Mouse (Mus musculus) midbrain, postnatal 0 days (tissue): ENCODE results near the gene Shroom3. TPM values are rescaled to one million over a fixed set of nuclear protein-coding genes. Genes with fewer than 3 reads are reported as not detected.

ENCODE experiments used
- ATAC-seq: fragments of 200-750 bp; cut with Nextera tagmentation; 2 replicates; pipeline ENCODE4 v1.8.0; 2017; ENCODE audit warnings: moderate number of reproducible peaks, mild to moderate bottlenecking, moderate TSS enrichment, moderate library complexity; ENCODE audit not compliant: low FRiP score
- DNase-seq: peaks from one replicate; pipeline ENCODE4 v3.0.0-alpha.2; 2015; ENCODE audit warnings: low spot score
- H3K27ac ChIP-seq: fragments of 300-500 bp; sonication (generic); 2 replicates; pipeline ENCODE4 v1.5.1; 2014; ENCODE audit warnings: low read depth, mild to moderate bottlenecking, low read length, mixed read lengths
- H3K27me3 ChIP-seq: fragments of 300-500 bp; sonication (generic); 2 replicates; pipeline ENCODE4 v1.6.1; 2014; ENCODE audit warnings: low read length, control low read depth, mixed read lengths; ENCODE audit not compliant: insufficient read depth
- H3K36me3 ChIP-seq: fragments of 300-500 bp; sonication (generic); 2 replicates; pipeline ENCODE4 v1.6.1; 2014; ENCODE audit warnings: low read length, control low read depth, mixed read lengths; ENCODE audit not compliant: insufficient read depth
- H3K4me1 ChIP-seq: fragments of 300-500 bp; sonication (generic); 2 replicates; pipeline ENCODE4 v1.6.1; 2014; ENCODE audit warnings: mild to moderate bottlenecking, control low read depth, antibody characterized with exemption, low read length, mixed read lengths; ENCODE audit not compliant: insufficient read depth
- H3K4me2 ChIP-seq: fragments of 300-500 bp; sonication (generic); 2 replicates; pipeline ENCODE4 v1.6.1; 2014; ENCODE audit warnings: low read depth, mild to moderate bottlenecking, low read length, mixed read lengths; ENCODE audit not compliant: poor library complexity, severe bottlenecking
- H3K4me3 ChIP-seq: fragments of 300-500 bp; sonication (generic); 2 replicates; pipeline ENCODE4 v1.5.1; 2014; ENCODE audit warnings: low read depth, mild to moderate bottlenecking, low read length, moderate library complexity
- H3K9ac ChIP-seq: fragments of 300-500 bp; sonication (generic); replicated peaks from 2 replicates; pipeline ENCODE4 v1.6.1; 2014; ENCODE audit warnings: mild to moderate bottlenecking, low read length, moderate library complexity, mixed read lengths; ENCODE audit not compliant: poor library complexity, severe bottlenecking
- H3K9me3 ChIP-seq: fragments of 300-500 bp; sonication (generic); 2 replicates; pipeline ENCODE4 v1.6.1; 2016; ENCODE audit warnings: low read length, control low read depth
- CTCF ChIP-seq: IDR thresholded peaks from 2 replicates; pipeline ENCODE4 v1.5.1; 2016; ENCODE audit warnings: antibody characterized with exemption, mild to moderate bottlenecking
- WGBS: fragments of 180-500 bp; shearing (Covaris S2); extraction: QIAGEN DNeasy Blood & Tissue Kit; methylation state at CpG from one replicate; pipeline ENCODE4 v1.1.7; 2014; 5-methylcytosine and 5-hydroxymethylcytosine counted together
- microRNA counts: library from miRNA; unstranded; fragments of <30 nt; microRNA quantifications from one replicate; lab custom pipeline; 2015
- microRNA-seq: library from miRNA; unstranded; fragments of <30 nt; microRNA quantifications from one replicate; pipeline ENCODE4, GENCODE M21; 2016; ENCODE audit warnings: borderline number of aligned reads
- polyA plus RNA-seq: library from polyadenylated mRNA; unstranded; fragments of >200 nt; fragmentation: Nextera tagmentation; extraction: Ambion mirVana; gene quantifications from 2 replicates; pipeline ENCODE4 v1.2.1, GENCODE M21; 2015
- total RNA-seq: library from RNA; depleted of rRNA; stranded (reverse); fragments of >200 nt; gene quantifications from 2 replicates; pipeline ENCODE4 v1.2.3, GENCODE M21; 2014; rRNA removed

The Shroom3 gene
- total and polyA plus RNA-seq, 2 experiments from 2014 or later: 1.2 to 8.1 TPM

DNA sequence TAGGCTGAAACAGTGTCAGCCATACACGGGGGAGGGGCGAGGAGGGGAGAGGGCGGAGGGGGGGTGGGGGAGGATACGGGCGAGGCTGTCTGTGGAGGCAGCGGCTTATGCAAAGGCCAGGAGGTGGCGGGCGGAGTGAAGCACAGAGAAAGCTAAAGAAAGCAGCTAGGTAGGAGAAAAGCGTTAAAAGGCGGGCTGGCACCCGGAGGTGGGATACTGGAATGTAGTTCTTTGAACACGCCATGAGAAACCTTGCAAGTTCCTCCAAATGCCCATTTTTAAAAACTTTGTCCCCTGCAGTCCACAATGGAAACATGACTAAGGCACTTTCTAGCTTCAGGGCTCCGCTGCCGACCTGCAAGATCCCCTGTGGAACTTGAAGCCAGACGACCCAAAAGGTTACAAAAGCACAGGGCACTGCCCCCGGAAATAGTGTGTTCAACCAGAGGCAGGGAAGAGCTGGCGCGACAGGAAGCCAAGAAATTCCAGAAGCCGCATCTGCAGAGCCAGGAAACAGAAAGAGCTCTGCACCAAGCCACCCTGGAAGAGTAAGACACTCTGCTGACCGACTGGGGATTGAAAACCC, 322.1 kb downstream of the Shroom3 start:
- ATAC-seq: 0 out of 2 replicates have a peak, but pooled peaks have one; percentile 22
- WGBS: 8% methylated on average over 20 of the region's 20 CpGs
- Histone ChIP-seq H3K9ac (no peak overlapping the region), H3K4me3 (peak overlapping the region; percentile 16), H3K36me3 (no peaks in the 10 kb centered on the region), H3K27ac (peak overlapping the region; percentile 32; the same call in 1 of the 2 replicates), H3K9me3 (no peaks in the 10 kb centered on the region), H3K27me3 (no peaks in the 10 kb centered on the region), H3K4me1 (peaks cover 3% of the 10 kb centered on the region; the same call in 1 of the 2 replicates), H3K4me2 (peak overlapping the region; percentile 43)
- no peak for TF ChIP-seq CTCF
- no peak for DNase-seq

- no peaks in the 10 kb centered on the region for H3K9me3 ChIP-seq
- no peak overlapping the region for H3K9ac ChIP-seq
- H3K4me3 ChIP-seq: peak overlapping the region; percentile 16; the same call in 1 of the 2 replicates
- no peaks in the 10 kb centered on the region for H3K36me3 ChIP-seq
- DNase-seq: peak; percentile 40
- H3K4me1 ChIP-seq: peaks cover 3% of the 10 kb centered on the region; the same call in 1 of the 2 replicates
- H3K27ac ChIP-seq: peak overlapping the region; percentile 32; the same call in 1 of the 2 replicates
- TF ChIP-seq CTCF: no peak
- no peaks in the 10 kb centered on the region for H3K27me3 ChIP-seq
- WGBS: 36% methylated on average over 14 of the region's 14 CpGs
- peak; percentile 81 for ATAC-seq
- peak overlapping the region; percentile 43 for H3K4me2 ChIP-seq
Measured at GRCm38 (mm10) chr5:93005815-93006341, 322.6 kb downstream of the Shroom3 start.

- DNase-seq (no peak), ATAC-seq (no peak)
- 97% methylated on average over 9 of the region's 9 CpGs for WGBS
- Histone ChIP-seq H3K4me1 (peaks cover 3% of the 10 kb centered on the region; the same call in 1 of the 2 replicates), H3K27ac (no peak overlapping the region), H3K36me3 (no peaks in the 10 kb centered on the region), H3K4me3 (no peak overlapping the region), H3K9ac (no peak overlapping the region), H3K9me3 (no peaks in the 10 kb centered on the region), H3K27me3 (no peaks in the 10 kb centered on the region), H3K4me2 (no peak overlapping the region)
- TF ChIP-seq CTCF: no peak
Measured at GRCm38 (mm10) chr5:93008256-93008655, 325.0 kb downstream of the Shroom3 start.

MicroRNAs within 50 kb of the gene (microRNA counts, 519-probe panel; counts per million panel counts)
- microRNA mmu-miR-1961 (lab: Ali Mortazavi, UCI): 528 counts per million, percentile 58 among the panel's probes with 10 or more counts

Small RNAs within 50 kb of the gene (microRNA-seq; reads per million reads assigned to microRNA genes)
- not detected for gene Mir1961

Other genes with a start within 250 kb of the Shroom3 start
- gene Nup54, start 248.2 kb upstream of the Shroom3 start, total RNA-seq: 91.8 and 145 TPM in 2 replicates
- 52.1 and 52.6 TPM in 2 replicates for gene Nup54, start 248.2 kb upstream of the Shroom3 start, polyA plus RNA-seq
- 139 and 160 TPM in 2 replicates for gene Scarb2, start 176.6 kb upstream of the Shroom3 start, total RNA-seq
- gene Scarb2, start 176.6 kb upstream of the Shroom3 start, polyA plus RNA-seq: 23.8 and 25.3 TPM in 2 replicates
- gene Fam47e, start 128.4 kb upstream of the Shroom3 start, total RNA-seq: 1.2 and 1.9 TPM in 2 replicates
- gene Fam47e, start 128.4 kb upstream of the Shroom3 start, polyA plus RNA-seq: 1.5 and 1.7 TPM in 2 replicates
- gene Stbd1, start 80.4 kb upstream of the Shroom3 start, total RNA-seq: 2.2 and 2.5 TPM in 2 replicates
- gene Stbd1, start 80.4 kb upstream of the Shroom3 start, polyA plus RNA-seq: 3.7 and 4.7 TPM in 2 replicates
- 0.44 and 0.66 TPM in 2 replicates for gene Ccdc158, start 8.2 kb upstream of the Shroom3 start, total RNA-seq
- gene Ccdc158, start 8.2 kb upstream of the Shroom3 start, polyA plus RNA-seq: 0.23 and 0.52 TPM in 2 replicates